In the genomic region with DNA sequence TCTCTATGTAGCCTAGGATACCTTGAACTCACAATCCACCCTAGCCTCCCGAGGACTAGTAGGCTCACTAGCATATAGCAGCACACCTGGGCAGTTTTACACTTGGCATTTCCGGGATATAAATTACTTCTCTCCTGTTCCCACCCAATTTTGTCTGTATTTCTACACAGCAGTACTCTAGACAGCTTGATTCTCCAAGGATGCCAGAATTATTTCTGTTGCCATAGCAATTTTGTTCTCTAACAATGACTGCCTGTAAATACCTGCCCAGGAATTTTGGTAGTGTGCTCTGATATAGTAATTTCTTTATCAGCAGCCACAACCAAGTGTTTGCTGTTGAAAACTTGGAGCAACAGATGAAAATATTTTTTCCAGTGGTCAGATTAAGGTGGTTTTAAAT, we compare ENCODE assay signal across 26 mouse cellular contexts.
"Had no signal": no experiment of that assay in that cellular context is flagged by ENCODE, and none has a peak within 500 bp of the region (broad histone marks: within the 10 kb centered on the region; RNA-seq: fewer than 3 reads in every experiment).

No protein-coding gene starts in this region.

- H3K27me3 ChIP-seq: heart, embryonic 13.5 days; heart, embryonic 15.5 days; hindbrain, embryonic 12.5 days; hindbrain, embryonic 15.5 days; kidney, embryonic 15.5 days; limb, embryonic 13.5 days; limb, embryonic 15.5 days; liver, embryonic 12.5 days had no signal

- H3K4me2 ChIP-seq: heart, embryonic 11.5 days; heart, embryonic 13.5 days; heart, embryonic 15.5 days; hindbrain, embryonic 12.5 days; hindbrain, embryonic 15.5 days; kidney, embryonic 15.5 days; limb, embryonic 13.5 days; limb, embryonic 15.5 days; liver, embryonic 12.5 days had no signal

- H3K9me3 ChIP-seq: heart, embryonic 13.5 days; heart, embryonic 15.5 days; hindbrain, embryonic 12.5 days; hindbrain, embryonic 15.5 days; kidney, embryonic 15.5 days; limb, embryonic 13.5 days; limb, embryonic 15.5 days; liver, embryonic 12.5 days had no signal

- H3K36me3 ChIP-seq: heart, embryonic 13.5 days; heart, embryonic 15.5 days; hindbrain, embryonic 12.5 days; hindbrain, embryonic 15.5 days; kidney, embryonic 15.5 days; limb, embryonic 13.5 days; limb, embryonic 15.5 days; liver, embryonic 12.5 days had no signal

- H3K27ac ChIP-seq: heart, adult 2 months; heart, embryonic 13.5 days; heart, embryonic 15.5 days; hindbrain, embryonic 12.5 days; hindbrain, embryonic 15.5 days; kidney, embryonic 15.5 days; kidney, postnatal 0 days; limb, embryonic 13.5 days; limb, embryonic 15.5 days; liver, embryonic 12.5 days; liver, embryonic 14.5 days had no signal

- H3K4me1 ChIP-seq: hindbrain, embryonic 12.5 days; hindbrain, embryonic 15.5 days had no signal

- ATAC-seq: intestine, embryonic 16.5 days had no signal

- H3K9ac ChIP-seq: heart, embryonic 13.5 days; heart, embryonic 15.5 days; hindbrain, embryonic 12.5 days; hindbrain, embryonic 15.5 days; kidney, embryonic 15.5 days; limb, embryonic 13.5 days; limb, embryonic 15.5 days; liver, embryonic 12.5 days; liver, embryonic 14.5 days had no signal

- H3K4me3 ChIP-seq: heart, adult 2 months; heart, embryonic 13.5 days; heart, embryonic 15.5 days; hindbrain, embryonic 12.5 days; hindbrain, embryonic 15.5 days; kidney, embryonic 15.5 days; limb, embryonic 13.5 days; limb, embryonic 15.5 days; liver, embryonic 12.5 days had no signal

- DNase-seq: gastrocnemius, postnatal 14 days; gastrocnemius, postnatal 36 days; heart, adult 11 months; heart, adult 2 months; heart, postnatal 14 days; heart, postnatal 36 days; kidney, adult 11 months; kidney, adult 2 months; kidney, adult 9 months; kidney, postnatal 14 days; kidney, postnatal 36 days; layer of hippocampus, adult 9-11 months; layer of hippocampus, postnatal 36 days; left cerebral cortex, postnatal 4 days had no signal
